Mouse (Mus musculus) frontal cortex, adult 2 months (tissue): ENCODE results near the gene Slc16a2. TPM values are rescaled to one million over a fixed set of nuclear protein-coding genes. Genes with fewer than 3 reads are reported as not detected.
"Not testable (repeated sequence)": the region's sequence is repeated elsewhere in the genome, so short reads cannot be mapped to it uniquely, and the experiment has no call there.

Experiments
- DNase-seq, 2 experiments: peaks; one replicate each; pipeline ENCODE4 v3.0.0; 2022; ENCODE audit warnings: low spot score in 1 of 2; ENCODE audit errors: extremely low spot score in 1 of 2
- polyA plus RNA-seq: library from polyadenylated mRNA; depleted of rRNA; stranded (reverse); fragments of >200 nt; gene quantifications from 2 replicates; pipeline ENCODE4 v1.2.3, GENCODE M21; 2012; rRNA removed

Gene Slc16a2
- polyA plus RNA-seq, 1 experiment, result 29.7 TPM

- no peak for DNase-seq
Measured at GRCm38 (mm10) chrX:103670245-103670644, 151.5 kb downstream of the Slc16a2 start.

GRCm38 (mm10) chrX:103664445-103664844 lies 157.3 kb downstream of the Slc16a2 start:
- not testable (repeated sequence) for DNase-seq

- DNase-seq, result peak in 1 of 2 experiments; percentile 0
Measured at GRCm38 (mm10) chrX:103658985-103659384, 162.8 kb downstream of the Slc16a2 start.

- DNase-seq, result no peak
Measured at GRCm38 (mm10) chrX:103653021-103653420, 168.8 kb downstream of the Slc16a2 start.

GRCm38 (mm10) chrX:103652048-103652447 lies 169.7 kb downstream of the Slc16a2 start:
- DNase-seq, result no peak

Other genes starting within 250 kb of the Slc16a2 start
- 0.16 TPM in 1 of 2 replicates, not detected in the other for gene Zcchc13, start 191.4 kb downstream of the Slc16a2 start, polyA plus RNA-seq
- gene Rlim, start 159.3 kb upstream of the Slc16a2 start, polyA plus RNA-seq, result 18.5 and 18.6 TPM in 2 replicates